Mouse (Mus musculus) forebrain, embryonic 11.5 days (tissue): ENCODE results near the gene Hlf. TPM values are rescaled to one million over a fixed set of nuclear protein-coding genes. Genes with fewer than 3 reads are reported as not detected.

Experiments
- ATAC-seq: fragments of 200-750 bp; cut with Nextera tagmentation; replicated peaks from 2 replicates; pipeline ENCODE4 v1.8.0; 2017; ENCODE audit warnings: moderate TSS enrichment; ENCODE audit not compliant: low FRiP score
- DNase-seq: peaks from one replicate; pipeline ENCODE4 v3.0.0-alpha.2; 2017; ENCODE audit warnings: low spot score
- H3K27ac ChIP-seq: fragments of 300-500 bp; sonication (generic); 2 replicates; pipeline ENCODE4 v1.5.1; 2014; ENCODE audit warnings: low read depth, low read length
- H3K27me3 ChIP-seq: fragments of 300-500 bp; sonication (generic); 2 replicates; pipeline ENCODE4 v1.6.1; 2014; ENCODE audit warnings: mild to moderate bottlenecking, low read length, mixed read lengths; ENCODE audit not compliant: control insufficient read depth, insufficient read depth
- H3K36me3 ChIP-seq: fragments of 300-500 bp; sonication (generic); 2 replicates; pipeline ENCODE4 v1.6.1; 2014; ENCODE audit warnings: mild to moderate bottlenecking, low read length, moderate library complexity, mixed read lengths; ENCODE audit not compliant: control insufficient read depth, insufficient read depth
- H3K4me1 ChIP-seq: fragments of 300-500 bp; sonication (generic); replicated peaks from 2 replicates; pipeline ENCODE4 v1.6.1; 2014; ENCODE audit warnings: low read length, mixed read lengths; ENCODE audit not compliant: control insufficient read depth, insufficient read depth
- H3K4me2 ChIP-seq: fragments of 300-500 bp; sonication (generic); 2 replicates; pipeline ENCODE4 v1.6.1; 2014; ENCODE audit warnings: low read depth, mild to moderate bottlenecking, low read length, moderate library complexity, mixed read lengths; ENCODE audit not compliant: severe bottlenecking
- H3K4me3 ChIP-seq: fragments of 300-500 bp; sonication (generic); 2 replicates; pipeline ENCODE4 v1.5.1; 2014; ENCODE audit warnings: low read depth, low read length
- H3K9ac ChIP-seq: fragments of 300-500 bp; sonication (generic); 2 replicates; pipeline ENCODE4 v1.6.1; 2014; ENCODE audit warnings: low read length
- H3K9me3 ChIP-seq: fragments of 300-500 bp; sonication (generic); 2 replicates; pipeline ENCODE4 v1.6.1; 2016; ENCODE audit warnings: low read length, mixed read lengths; ENCODE audit not compliant: control insufficient read depth
- WGBS: fragments of 180-500 bp; shearing (Covaris S2); extraction: QIAGEN DNeasy Blood & Tissue Kit; methylation state at CpG from one replicate; pipeline ENCODE4 v1.1.7; 2014; 5-methylcytosine and 5-hydroxymethylcytosine counted together
- polyA plus RNA-seq: library from polyadenylated mRNA; unstranded; fragments of >200 nt; fragmentation: Nextera tagmentation; extraction: Ambion mirVana; gene quantifications from 2 replicates; pipeline ENCODE4 v1.2.1, GENCODE M21; 2014

Hlf gene
- polyA plus RNA-seq, 1 experiment from 2014 or later: 2.2 TPM

DNA sequence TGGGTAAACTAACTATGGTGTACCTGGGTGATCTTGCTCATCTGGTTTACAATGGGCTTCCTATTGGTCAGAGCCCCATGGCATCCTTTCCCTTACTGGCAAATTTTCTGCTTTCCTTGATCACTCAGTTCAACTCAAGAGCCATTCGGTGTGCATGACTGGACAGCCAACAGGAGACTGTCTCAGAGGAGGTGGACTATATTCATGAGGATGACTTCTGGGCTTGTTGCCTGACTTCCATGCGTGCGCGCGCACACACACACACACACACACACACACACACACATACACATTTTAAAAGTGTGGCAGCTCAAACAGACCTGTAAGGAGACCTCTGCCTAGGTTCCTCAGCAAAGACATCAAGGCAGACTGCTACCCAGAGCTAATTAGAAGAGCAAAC is 12.7 kb downstream of the Hlf start:
- Histone ChIP-seq H3K27me3 (no peaks in the 10 kb centered on the region), H3K36me3 (no peaks in the 10 kb centered on the region), H3K27ac (no peak overlapping the region), H3K4me3 (no peak overlapping the region), H3K4me2 (no peak overlapping the region), H3K4me1 (peaks cover 2% of the 10 kb centered on the region; the same call in 1 of the 2 replicates), H3K9ac (no peak overlapping the region), H3K9me3 (no peaks in the 10 kb centered on the region)
- whole genome bisulfite sequencing: 98% methylated on average over 5 of the region's 5 CpGs
- ATAC-seq: no peak
- no peak for DNase-seq

DNA sequence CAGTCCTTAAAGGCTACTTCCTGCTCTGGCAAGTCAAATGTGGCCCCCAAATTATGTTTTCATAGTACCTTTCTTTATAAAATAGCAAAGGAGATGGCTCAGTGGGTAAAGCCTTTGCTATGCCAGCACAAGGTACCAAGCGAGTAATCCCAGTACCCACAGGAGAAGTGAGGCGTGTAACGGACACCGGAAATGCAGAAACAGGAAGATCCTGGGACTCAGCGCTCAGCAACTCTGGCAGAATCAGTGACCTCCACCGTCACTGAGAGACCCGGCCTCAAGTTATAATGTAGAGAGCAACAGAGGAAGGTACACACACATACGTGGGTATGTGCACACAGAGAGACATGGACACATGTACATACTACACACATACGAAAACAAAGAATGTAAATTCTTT is 14.3 kb downstream of the Hlf start:
- H3K9me3 ChIP-seq: no peaks in the 10 kb centered on the region
- H3K27me3 ChIP-seq: no peaks in the 10 kb centered on the region
- no peak overlapping the region for H3K4me2 ChIP-seq
- no peaks in the 10 kb centered on the region for H3K36me3 ChIP-seq
- WGBS: 93% methylated on average over 9 of the region's 9 CpGs
- H3K4me3 ChIP-seq: no peak overlapping the region
- no peak for DNase-seq
- H3K27ac ChIP-seq: no peak overlapping the region
- ATAC-seq: no peak
- H3K9ac ChIP-seq: no peak overlapping the region
- peaks cover 2% of the 10 kb centered on the region for H3K4me1 ChIP-seq

DNA sequence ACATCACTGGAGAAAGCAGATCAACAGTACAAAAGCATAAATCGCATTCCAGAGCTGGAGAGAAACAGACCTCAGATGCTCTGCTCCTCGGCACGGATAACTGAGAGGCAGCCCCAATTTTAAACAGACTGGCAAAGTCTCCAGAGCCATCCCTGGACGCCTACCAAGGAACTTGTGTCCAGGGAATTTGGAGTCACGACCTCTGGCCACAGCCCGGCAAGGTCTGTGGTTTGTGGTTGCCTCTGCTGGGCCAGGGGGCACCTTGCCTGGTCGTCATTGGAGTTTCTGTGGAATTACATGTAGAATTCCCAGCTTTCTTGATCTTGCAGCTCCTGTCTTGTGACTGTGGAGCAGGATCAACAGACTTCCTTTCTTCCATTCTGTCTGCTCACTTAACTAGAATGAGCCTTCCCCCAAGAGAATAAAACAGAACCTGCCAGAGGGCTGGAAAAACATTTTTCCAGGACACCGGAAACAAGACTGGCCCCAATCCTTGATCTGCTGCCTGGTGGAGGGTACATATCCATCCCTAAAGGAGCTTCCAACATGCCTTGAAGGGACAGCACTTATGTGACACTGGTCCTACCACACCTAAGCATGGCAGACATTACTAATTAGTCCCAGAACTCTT is 19.1 kb downstream of the Hlf start:
- no peak overlapping the region for H3K9ac ChIP-seq

GRCm38 (mm10) chr11:90370789-90371291 is 19.9 kb downstream of the Hlf start:
- H3K27ac ChIP-seq: no peak overlapping the region
- H3K36me3 ChIP-seq: no peaks in the 10 kb centered on the region
- H3K9me3 ChIP-seq: no peaks in the 10 kb centered on the region
- peak overlapping the region; percentile 14; the same call in 1 of the 2 replicates for H3K9ac ChIP-seq
- H3K27me3 ChIP-seq: no peaks in the 10 kb centered on the region; the same call in 1 of the 2 replicates
- peaks cover 21% of the 10 kb centered on the region for H3K4me1 ChIP-seq
- peak overlapping the region; percentile 39; the same call in 1 of the 2 replicates for H3K4me2 ChIP-seq
- no peak overlapping the region for H3K4me3 ChIP-seq
- 5% methylated on average over 11 of the region's 11 CpGs for WGBS
- DNase-seq (no peak), ATAC-seq (peak; percentile 58)

More for the DNA sequence above, 19.1 kb downstream of the Hlf start:
- H3K4me3 ChIP-seq: no peak overlapping the region
- no peak overlapping the region for H3K4me2 ChIP-seq
- ATAC-seq: no peak
- no peak overlapping the region for H3K27ac ChIP-seq
- WGBS: 45% methylated on average over 8 of the region's 8 CpGs
- no peaks in the 10 kb centered on the region for H3K9me3 ChIP-seq
- DNase-seq: no peak
- no peaks in the 10 kb centered on the region for H3K36me3 ChIP-seq
- H3K4me1 ChIP-seq: peaks cover 21% of the 10 kb centered on the region
- no peaks in the 10 kb centered on the region; the same call in 1 of the 2 replicates for H3K27me3 ChIP-seq

- Histone ChIP-seq H3K36me3 (no peaks in the 10 kb centered on the region), H3K4me2 (peak overlapping the region; percentile 39), H3K27ac (no peak overlapping the region), H3K9me3 (no peaks in the 10 kb centered on the region), H3K4me3 (no peak overlapping the region), H3K9ac (peak overlapping the region; percentile 14; the same call in 1 of the 2 replicates), H3K4me1 (peaks cover 21% of the 10 kb centered on the region), H3K27me3 (no peaks in the 10 kb centered on the region; the same call in 1 of the 2 replicates)
- WGBS: 18% methylated on average over 11 of the region's 11 CpGs
- peak; percentile 48 for ATAC-seq
- peak; percentile 69 for DNase-seq
These were observed 20.3 kb downstream of the Hlf start for GRCm38 (mm10) chr11:90370367-90370766.

GRCm38 (mm10) chr11:90369605-90370004 is 21.1 kb downstream of the Hlf start:
- peaks cover 21% of the 10 kb centered on the region for H3K4me1 ChIP-seq
- no peak overlapping the region for H3K4me3 ChIP-seq
- peak overlapping the region; percentile 53; the same call in 1 of the 2 replicates for H3K27ac ChIP-seq
- H3K9ac ChIP-seq: peak overlapping the region; percentile 12; the same call in 1 of the 2 replicates
- H3K4me2 ChIP-seq: peak overlapping the region; percentile 18; the same call in 1 of the 2 replicates
- no peaks in the 10 kb centered on the region for H3K9me3 ChIP-seq
- ATAC-seq: peak; percentile 79
- H3K27me3 ChIP-seq: no peaks in the 10 kb centered on the region; the same call in 1 of the 2 replicates
- DNase-seq: peak; percentile 70
- WGBS: 34% methylated on average over 8 of the region's 8 CpGs
- no peaks in the 10 kb centered on the region for H3K36me3 ChIP-seq

- no peak for DNase-seq
- Histone ChIP-seq H3K9me3 (no peaks in the 10 kb centered on the region), H3K9ac (no peak overlapping the region), H3K4me3 (no peak overlapping the region), H3K27ac (0 out of 2 replicates have a peak overlapping the region, but pooled peaks have one; percentile 53), H3K4me1 (peaks cover 21% of the 10 kb centered on the region), H3K4me2 (no peak overlapping the region; the same call in 1 of the 2 replicates), H3K27me3 (no peaks in the 10 kb centered on the region; the same call in 1 of the 2 replicates), H3K36me3 (no peaks in the 10 kb centered on the region)
- WGBS: 38% methylated on average over 7 of the region's 7 CpGs
- ATAC-seq: no peak
These were observed 21.6 kb downstream of the Hlf start for GRCm38 (mm10) chr11:90369115-90369514.

GRCm38 (mm10) chr11:90367894-90368860 is 22.5 kb downstream of the Hlf start:
- H3K4me3 ChIP-seq: no peak overlapping the region
- H3K9ac ChIP-seq: no peak overlapping the region
- DNase-seq (no peak), ATAC-seq (0 out of 2 replicates have a peak, but pooled peaks have one; percentile 10)
- no peak overlapping the region for H3K27ac ChIP-seq
- WGBS: 63% methylated on average over 14 of the region's 14 CpGs
- H3K4me1 ChIP-seq: peaks cover 21% of the 10 kb centered on the region
- H3K27me3 ChIP-seq: no peaks in the 10 kb centered on the region; the same call in 1 of the 2 replicates
- no peak overlapping the region for H3K4me2 ChIP-seq
- no peaks in the 10 kb centered on the region for H3K36me3 ChIP-seq
- no peaks in the 10 kb centered on the region for H3K9me3 ChIP-seq
